Mouse (Mus musculus) lung, adult 2 months (tissue): ENCODE data around the gene Lmod3.

Source experiments
- CTCF ChIP-seq: fragments of 200-500 bp; IDR thresholded peaks from 2 replicates; pipeline ENCODE4 v1.5.1; 2011; ENCODE audit warnings: mild to moderate bottlenecking, low read length, control low read depth; ENCODE audit not compliant: insufficient read depth
- POLR2A ChIP-seq: fragments of 200-500 bp; IDR thresholded peaks from 2 replicates; pipeline ENCODE4 v1.6.1; 2011; ENCODE audit warnings: low read depth, mild to moderate bottlenecking, control low read depth, low read length, borderline replicate concordance; ENCODE audit errors: extremely low read depth

DNA sequence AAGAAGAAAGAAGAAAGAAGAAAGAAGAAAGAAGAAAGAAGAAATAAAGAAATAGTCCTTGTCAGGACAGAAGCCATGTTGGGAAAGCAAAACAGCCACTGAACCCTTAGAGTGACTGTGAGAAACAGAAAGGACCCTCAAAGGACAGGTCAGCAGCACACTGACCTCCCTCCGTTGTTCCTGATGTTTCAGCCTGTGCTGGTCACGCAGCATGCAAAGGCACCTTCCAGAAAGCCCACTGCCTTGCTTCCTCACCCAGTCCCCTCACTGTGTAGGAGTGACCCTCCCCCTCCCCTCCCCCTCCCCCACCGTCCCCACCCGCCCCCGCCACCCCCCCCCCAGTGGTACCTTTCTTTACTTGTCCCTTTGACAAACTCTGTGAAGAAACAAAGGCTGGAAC, 31.9 kb downstream of the Lmod3 start:
- no peak for TF ChIP-seq POLR2A
- TF ChIP-seq CTCF: no peak
